Mouse (Mus musculus) liver, embryonic 14.5 days (tissue): ENCODE data around the gene Agap1. TPM values are rescaled to one million over a fixed set of nuclear protein-coding genes. Genes with fewer than 3 reads are reported as not detected.
A peak's percentile ranks its signal among the peaks of the same experiment; 100 is the strongest.

ENCODE experiments used
- ATAC-seq: fragments of 200-750 bp; cut with Nextera tagmentation; 2 replicates; pipeline ENCODE4 v1.8.0; 2017; ENCODE audit warnings: moderate number of reproducible peaks, mild to moderate bottlenecking, moderate library complexity; ENCODE audit not compliant: insufficient read depth
- DNase-seq, 3 experiments: peaks; one replicate each; pipeline ENCODE4 v3.0.0-alpha.2; 2012 to 2013; ENCODE audit warnings: low read depth in 3 of 3, low spot score in 3 of 3
- H3K27ac ChIP-seq: fragments of 300-500 bp; sonication (generic); 2 replicates; pipeline ENCODE4 v1.5.1; 2014; ENCODE audit warnings: moderate library complexity, mild to moderate bottlenecking, control low read depth, inconsistent platforms
- H3K27me3 ChIP-seq: fragments of 300-500 bp; sonication (generic); 2 replicates; pipeline ENCODE4 v1.6.1; 2014; ENCODE audit warnings: mild to moderate bottlenecking, low read length, moderate library complexity; ENCODE audit not compliant: control insufficient read depth, insufficient read depth
- H3K36me3 ChIP-seq: fragments of 300-500 bp; sonication (generic); replicated peaks from 2 replicates; pipeline ENCODE4 v1.6.1; 2014; ENCODE audit warnings: low read depth; ENCODE audit not compliant: control insufficient read depth, insufficient read depth
- H3K4me1 ChIP-seq, 2 experiments: fragments of 200-500 bp in 1 of 2; fragments of 300-500 bp in 1 of 2; sonication (generic) in 1 of 2; replicated peaks; 2 replicates each; pipeline ENCODE4 v1.6.1; 2012 to 2014; ENCODE audit warnings: antibody characterized with exemption in 1 of 2, inconsistent platforms in 1 of 2, low read length in 1 of 2; ENCODE audit not compliant: control insufficient read depth in 2 of 2, insufficient read depth in 2 of 2
- H3K4me2 ChIP-seq: fragments of 300-500 bp; sonication (generic); 2 replicates; pipeline ENCODE4 v1.6.1; 2014; ENCODE audit warnings: low read depth, mild to moderate bottlenecking, control low read depth, moderate library complexity
- H3K4me3 ChIP-seq, 2 experiments: fragments of 200-500 bp in 1 of 2; fragments of 300-500 bp in 1 of 2; sonication (generic) in 1 of 2; 2 replicates each; pipeline ENCODE4 v1.5.1; 2012 to 2014; ENCODE audit warnings: low read depth in 2 of 2, low read length in 2 of 2, mild to moderate bottlenecking in 2 of 2, control low read depth in 1 of 2, inconsistent platforms in 1 of 2, moderate library complexity in 1 of 2; ENCODE audit not compliant: insufficient read depth in 1 of 2
- H3K9ac ChIP-seq: fragments of 300-500 bp; sonication (generic); replicated peaks from 2 replicates; pipeline ENCODE4 v1.6.1; 2014; ENCODE audit warnings: mild to moderate bottlenecking, control low read depth, moderate library complexity
- H3K9me3 ChIP-seq: fragments of 300-500 bp; sonication (generic); 2 replicates; pipeline ENCODE4 v1.6.1; 2016; ENCODE audit warnings: low read length, mixed read lengths; ENCODE audit not compliant: control insufficient read depth
- CTCF ChIP-seq: IDR thresholded peaks from 2 replicates; pipeline ENCODE4 v1.5.1; 2016; ENCODE audit warnings: antibody characterized with exemption, low read depth, control low read depth
- EP300 ChIP-seq: IDR thresholded peaks from 2 replicates; pipeline ENCODE4 v1.6.1; 2016; ENCODE audit warnings: antibody characterized with exemption, low read depth
- WGBS: fragments of 180-500 bp; shearing (Covaris S2); extraction: QIAGEN DNeasy Blood & Tissue Kit; methylation state at CpG from one replicate; pipeline ENCODE4 v1.1.7; 2014; ENCODE audit not compliant: insufficient replicate concordance; 5-methylcytosine and 5-hydroxymethylcytosine counted together
- polyA plus RNA-seq, 2 experiments: library from polyadenylated mRNA; depleted of rRNA in 1 of 2; stranded (reverse) in 1 of 2; unstranded in 1 of 2; fragments of >200 nt; fragmentation: Nextera tagmentation in 1 of 2; extraction: Ambion mirVana in 1 of 2; gene quantifications; 2 replicates each; pipeline versions ENCODE4 v1.2.1 to v1.2.3; 2012 to 2014

Agap1 gene
- polyA plus RNA-seq, 2 experiments = 1.1 TPM

GRCm38 (mm10) chr1:89931120-89931519, 476.5 kb downstream of the Agap1 start, which contains the start of gene Gbx2:
Gene Gbx2 (minus strand): TSS chr1:89931179.
- H3K9ac ChIP-seq = no peak within 1 kb of the TSS
- peak; percentile 28 to 31 (median 31) for DNase-seq

GRCm38 (mm10) chr1:89932021-89932423, 477.4 kb downstream of the Agap1 start:
- TF ChIP-seq EP300 = no peak
- no peak for TF ChIP-seq CTCF
- Histone ChIP-seq H3K36me3 (no peaks in the 10 kb centered on the region), H3K27ac (no peak overlapping the region), H3K9me3 (no peaks in the 10 kb centered on the region), H3K4me2 (no peak overlapping the region), H3K4me3 (no peak overlapping the region), H3K27me3 (peaks cover 100% of the 10 kb centered on the region), H3K4me1 (no peaks in the 10 kb centered on the region), H3K9ac (no peak overlapping the region)
- ATAC-seq (no peak), DNase-seq (no peak)
- WGBS = 29% methylated on average over 19 of the region's 19 CpGs

More at GRCm38 (mm10) chr1:89931120-89931519, 476.5 kb downstream of the Agap1 start, which contains the start of gene Gbx2:
- Histone ChIP-seq H3K27ac (no peak within 1 kb of the TSS), H3K27me3 (peaks cover 98% of the 10 kb centered on the region), H3K9me3 (no peaks in the 10 kb centered on the region), H3K4me2 (peak within 1 kb of the TSS; percentile 47), H3K4me3 (peak within 1 kb of the TSS; percentile 6 to 45), H3K4me1 (no peaks in the 10 kb centered on the region), H3K36me3 (no peaks in the 10 kb centered on the region)
- WGBS = 1% methylated on average over 32 of the region's 33 CpGs
- ATAC-seq = peak; percentile 26; the same call in 1 of the 2 replicates
- TF ChIP-seq CTCF (no peak), EP300 (no peak)

GRCm38 (mm10) chr1:89932616-89933015, 478.0 kb downstream of the Agap1 start:
- no peaks in the 10 kb centered on the region for H3K36me3 ChIP-seq
- TF ChIP-seq EP300 (no peak), CTCF (no peak)
- WGBS = 49% methylated on average over 16 of the region's 16 CpGs
- no peak overlapping the region for H3K4me3 ChIP-seq
- H3K9me3 ChIP-seq = no peaks in the 10 kb centered on the region
- no peak for ATAC-seq
- DNase-seq = no peak
- H3K4me1 ChIP-seq = no peaks in the 10 kb centered on the region
- H3K27ac ChIP-seq = no peak overlapping the region
- peaks cover 97% of the 10 kb centered on the region for H3K27me3 ChIP-seq
- H3K9ac ChIP-seq = no peak overlapping the region
- no peak overlapping the region for H3K4me2 ChIP-seq

GRCm38 (mm10) chr1:89933028-89933427, 478.4 kb downstream of the Agap1 start:
- DNase-seq (no peak), ATAC-seq (no peak)
- no peak overlapping the region for H3K4me2 ChIP-seq
- H3K36me3 ChIP-seq = no peaks in the 10 kb centered on the region
- H3K4me1 ChIP-seq = no peaks in the 10 kb centered on the region
- no peak overlapping the region for H3K4me3 ChIP-seq
- TF ChIP-seq CTCF (no peak), EP300 (no peak)
- H3K9me3 ChIP-seq = no peaks in the 10 kb centered on the region
- no peak overlapping the region for H3K27ac ChIP-seq
- WGBS = 44% methylated on average over 6 of the region's 6 CpGs
- no peak overlapping the region for H3K9ac ChIP-seq
- peaks cover 97% of the 10 kb centered on the region for H3K27me3 ChIP-seq

- no peaks in the 10 kb centered on the region for H3K4me1 ChIP-seq
- TF ChIP-seq EP300 = no peak
- TF ChIP-seq CTCF = no peak
- H3K4me2 ChIP-seq = no peak overlapping the region
- H3K36me3 ChIP-seq = no peaks in the 10 kb centered on the region
- 42% methylated on average over 21 of the region's 21 CpGs for WGBS
- H3K27me3 ChIP-seq = peaks cover 91% of the 10 kb centered on the region
- no peak for DNase-seq
- no peak overlapping the region for H3K9ac ChIP-seq
- no peak for ATAC-seq
- H3K4me3 ChIP-seq = no peak overlapping the region
- no peak overlapping the region for H3K27ac ChIP-seq
- H3K9me3 ChIP-seq = no peaks in the 10 kb centered on the region
Measured at GRCm38 (mm10) chr1:89933786-89934185, 479.2 kb downstream of the Agap1 start.
